Mouse (Mus musculus) thymus, adult 2 months (tissue): ENCODE measurements at regions not wholly inside any gene's neighbourhood (a gene's known extent, or its start where the extent isn't known, plus 50 kb on each side); places are given as distances from the start of the nearest gene placed in this dataset.
A peak's percentile ranks its signal among the peaks of the same experiment; 100 is the strongest.

ENCODE experiments used
- DNase-seq: peaks from one replicate; pipeline ENCODE4 v3.0.0; 2021
- H3K27ac ChIP-seq: fragments of 200-500 bp; 2 replicates; pipeline ENCODE4 v1.5.1; 2012; ENCODE audit warnings: low read length, control low read depth; ENCODE audit not compliant: control insufficient read depth, insufficient read depth
- H3K27me3 ChIP-seq: fragments of 200-500 bp; 2 replicates; pipeline ENCODE4 v1.6.1; 2012; ENCODE audit warnings: mild to moderate bottlenecking, low read length, moderate library complexity, mixed read lengths; ENCODE audit not compliant: control insufficient read depth, insufficient read depth
- H3K36me3 ChIP-seq: fragments of 200-500 bp; 2 replicates; pipeline ENCODE4 v1.6.1; 2012; ENCODE audit warnings: mild to moderate bottlenecking, low read length, moderate library complexity; ENCODE audit not compliant: control insufficient read depth, insufficient read depth
- H3K4me1 ChIP-seq: fragments of 200-500 bp; replicated peaks from 2 replicates; pipeline ENCODE4 v1.6.1; 2012; ENCODE audit warnings: low read length; ENCODE audit not compliant: control insufficient read depth, insufficient read depth
- H3K4me3 ChIP-seq: fragments of 200-500 bp; 2 replicates; pipeline ENCODE4 v1.5.1; 2012; ENCODE audit warnings: mild to moderate bottlenecking, low read length, control low read depth, moderate library complexity; ENCODE audit not compliant: control insufficient read depth, insufficient read depth
- CTCF ChIP-seq: fragments of 200-500 bp; IDR thresholded peaks from 2 replicates; pipeline ENCODE4 v1.5.1; 2012; ENCODE audit warnings: mild to moderate bottlenecking, control low read depth, low read length, moderate library complexity, borderline replicate concordance; ENCODE audit not compliant: control insufficient read depth, poor library complexity, insufficient read depth; ENCODE audit errors: extremely low read depth
- POLR2A ChIP-seq: fragments of 200-500 bp; IDR thresholded peaks from 2 replicates; pipeline ENCODE4 v1.6.1; 2012; ENCODE audit warnings: mild to moderate bottlenecking, low read length, control low read depth, moderate library complexity; ENCODE audit not compliant: control insufficient read depth, poor library complexity, insufficient read depth; ENCODE audit errors: extremely low read depth
- WGBS: fragments of 180-500 bp; shearing (Covaris S2); methylation state at CpG from one replicate; pipeline ENCODE4 v1.1.7; 2018; 5-methylcytosine and 5-hydroxymethylcytosine counted together

DNA sequence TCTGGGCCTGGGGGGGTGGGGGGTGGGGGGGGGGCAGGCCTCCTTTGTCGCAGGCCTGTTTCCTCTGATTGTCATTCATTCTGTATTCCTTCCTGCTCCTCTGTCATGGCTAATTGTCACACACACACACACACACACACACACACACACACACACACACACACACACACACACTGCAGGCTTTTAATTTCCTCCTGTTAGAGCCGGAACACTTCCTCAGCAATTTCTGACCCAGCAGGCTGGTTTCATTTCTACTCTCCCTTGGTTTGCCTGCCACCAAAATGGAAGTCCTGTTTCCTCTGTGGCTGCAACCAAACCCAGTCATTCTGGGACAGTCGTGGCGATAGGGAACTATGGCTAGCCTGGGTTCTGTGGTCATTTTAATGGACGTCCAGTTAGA is 61.8 kb upstream of the Arhgap29 start:
- DNase-seq, result no peak
- TF ChIP-seq CTCF (no peak), POLR2A (no peak)
- H3K36me3 ChIP-seq, result no peaks in the 10 kb centered on the region
- H3K4me3 ChIP-seq, result no peak overlapping the region
- H3K27ac ChIP-seq, result no peak overlapping the region
- WGBS, result 7% methylated on average over 5 of the region's 5 CpGs
- H3K27me3 ChIP-seq, result no peaks in the 10 kb centered on the region
- no peaks in the 10 kb centered on the region for H3K4me1 ChIP-seq

DNA sequence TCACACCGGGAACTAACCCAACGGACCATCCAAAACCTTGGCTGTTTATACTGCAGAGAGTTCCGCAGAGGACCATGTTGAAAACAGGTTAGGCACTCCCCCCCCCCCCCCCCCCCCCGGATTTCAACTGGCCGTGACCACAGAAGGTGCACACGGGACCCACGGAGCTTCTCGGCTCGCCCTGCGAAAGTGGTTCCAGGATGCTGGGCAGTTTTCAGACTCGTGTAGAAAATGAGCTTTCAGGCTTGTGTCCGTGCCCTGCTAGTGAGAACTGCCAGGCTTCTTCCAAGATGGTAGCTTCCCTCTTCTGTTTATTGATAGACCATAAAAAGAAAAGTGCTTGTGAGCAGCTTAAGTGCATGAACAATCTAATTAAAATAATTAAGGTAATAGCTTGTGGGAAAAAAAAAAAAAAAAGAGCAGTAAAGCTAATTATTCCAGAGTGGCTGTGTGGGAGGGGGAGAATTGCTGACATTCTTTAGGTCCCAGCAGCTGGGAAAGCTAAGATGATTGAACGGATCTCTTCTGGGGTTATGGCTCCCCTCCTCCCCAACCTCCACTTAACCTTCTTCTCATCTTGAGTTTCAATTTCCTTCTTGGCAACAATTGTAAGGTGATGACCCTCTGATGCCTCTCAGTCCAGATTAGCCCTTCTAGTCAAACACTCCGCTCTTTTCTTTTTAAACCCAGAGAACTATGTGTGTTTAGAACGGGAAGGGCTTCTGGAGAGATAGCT is 65.3 kb upstream of the Arhgap29 start:
- TF ChIP-seq POLR2A, result no peak
- TF ChIP-seq CTCF, result no peak
- 38% methylated on average over 15 of the region's 15 CpGs for WGBS
- H3K36me3 ChIP-seq, result no peaks in the 10 kb centered on the region
- no peaks in the 10 kb centered on the region for H3K27me3 ChIP-seq
- H3K4me3 ChIP-seq, result no peak overlapping the region
- H3K27ac ChIP-seq, result no peak overlapping the region
- no peak for DNase-seq
- H3K4me1 ChIP-seq, result no peaks in the 10 kb centered on the region

DNA sequence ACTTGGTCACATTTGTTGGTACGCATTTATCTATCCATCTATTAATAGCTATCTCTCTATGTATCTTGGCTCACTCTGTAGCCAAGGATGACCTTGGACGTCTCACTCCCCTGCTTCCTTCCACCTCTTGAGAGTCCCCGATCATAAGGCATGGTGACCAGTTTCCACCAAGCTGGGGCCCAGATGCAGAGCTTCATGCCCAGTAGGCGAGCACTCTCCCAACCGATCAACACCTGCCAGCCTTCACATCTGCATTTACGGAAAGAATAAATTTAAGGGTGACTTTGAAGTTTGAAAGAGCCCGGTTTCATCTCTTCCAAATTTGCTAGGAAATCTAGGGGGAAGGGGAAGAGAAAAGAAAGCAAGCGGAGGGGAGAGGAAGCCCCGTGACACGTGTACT is 66.0 kb upstream of the Arhgap29 start:
- Histone ChIP-seq H3K36me3 (no peaks in the 10 kb centered on the region), H3K4me3 (no peak overlapping the region), H3K4me1 (no peaks in the 10 kb centered on the region), H3K27ac (no peak overlapping the region), H3K27me3 (no peaks in the 10 kb centered on the region)
- DNase-seq, result no peak
- 62% methylated on average over 10 of the region's 10 CpGs for WGBS
- TF ChIP-seq CTCF (no peak), POLR2A (no peak)

DNA sequence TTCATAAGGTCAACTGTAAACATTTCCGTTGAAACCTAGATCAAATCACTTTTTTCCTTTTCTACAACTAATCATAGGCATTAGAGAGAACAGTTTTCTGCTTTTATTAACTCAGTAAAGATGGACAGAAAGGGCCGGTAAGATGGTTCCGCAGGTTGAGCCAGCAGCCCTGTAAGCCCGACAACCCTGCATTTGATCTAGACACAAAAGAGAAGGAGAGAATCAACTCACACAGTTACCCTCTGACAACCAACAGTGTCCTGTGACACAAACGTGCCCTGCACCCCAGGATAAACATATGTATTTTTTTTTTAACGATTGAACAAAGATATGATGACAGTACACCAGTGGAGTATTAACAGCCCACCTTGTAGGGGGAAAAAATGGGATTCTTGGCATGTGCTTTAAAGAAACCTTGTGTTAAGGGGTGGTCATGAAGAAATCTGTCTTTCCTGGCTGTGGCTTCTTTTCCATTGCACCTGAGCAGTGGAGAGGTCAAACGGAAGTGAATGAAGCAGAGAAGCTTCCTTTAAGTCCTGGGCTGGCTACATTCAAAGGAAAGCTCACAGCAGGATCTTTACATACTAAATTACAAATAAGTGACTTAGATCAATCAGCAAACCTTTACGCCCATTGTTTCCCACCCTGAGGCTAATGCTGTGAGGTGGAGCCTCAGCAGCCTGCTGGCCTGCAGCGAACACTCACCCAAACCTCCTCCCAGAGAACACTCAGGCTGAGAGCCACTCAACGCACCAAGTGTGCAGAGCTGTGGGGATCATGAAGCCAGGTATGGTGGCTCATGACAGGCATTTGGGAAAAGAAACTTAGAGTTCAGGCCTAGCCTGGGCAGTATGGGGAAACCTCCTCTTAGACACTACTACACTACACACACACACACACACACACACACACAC is 66.8 kb upstream of the Arhgap29 start:
- Histone ChIP-seq H3K27ac (no peak overlapping the region), H3K4me3 (no peak overlapping the region), H3K27me3 (no peaks in the 10 kb centered on the region), H3K36me3 (no peaks in the 10 kb centered on the region), H3K4me1 (no peaks in the 10 kb centered on the region)
- 41% methylated on average over 10 of the region's 10 CpGs for WGBS
- DNase-seq, result no peak
- TF ChIP-seq POLR2A (no peak), CTCF (no peak)

DNA sequence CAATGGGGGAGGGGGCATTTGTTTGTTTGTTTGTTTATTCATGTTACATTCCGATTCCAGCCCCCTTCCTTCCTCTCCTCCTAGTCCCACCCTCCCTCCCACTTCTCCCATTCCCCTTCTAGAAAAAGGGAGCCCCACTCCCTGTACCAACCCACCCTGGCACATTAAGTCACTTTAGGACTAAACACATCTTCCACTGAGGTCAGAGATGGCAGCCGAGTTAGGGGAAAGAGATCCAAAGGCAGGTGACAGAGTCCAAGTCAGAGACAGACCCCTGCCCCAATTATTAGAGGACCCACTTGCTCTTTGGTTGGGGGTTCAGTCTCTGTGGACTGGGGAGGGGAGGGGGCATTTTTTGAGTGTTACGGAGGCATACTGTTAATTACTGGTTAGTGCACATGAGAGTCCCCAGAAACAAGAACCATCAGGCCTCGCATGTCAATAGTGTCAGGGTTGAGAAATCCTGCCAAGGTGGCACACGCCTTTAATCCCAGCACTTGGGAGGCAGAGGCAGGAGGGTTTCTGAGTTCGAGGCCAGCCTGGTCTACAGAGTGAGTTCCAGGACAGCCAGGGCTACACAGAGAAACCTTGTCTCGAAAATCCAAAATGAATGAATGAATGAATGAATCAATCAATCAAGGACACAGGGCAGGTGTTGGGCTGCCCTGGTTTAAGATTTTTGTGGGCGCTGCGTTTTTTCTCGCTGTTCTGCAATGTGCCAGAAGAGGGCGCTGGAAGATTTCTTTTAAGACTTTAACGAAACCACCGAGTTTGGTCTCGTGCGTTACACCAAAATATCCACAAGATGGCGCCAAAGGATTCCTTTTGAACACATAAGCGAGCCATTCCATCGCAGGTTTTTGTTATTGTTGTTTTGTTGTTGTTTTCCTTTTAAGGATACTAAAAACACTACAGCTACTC is 67.8 kb upstream of the Arhgap29 start:
- H3K4me3 ChIP-seq, result no peak overlapping the region
- no peak for TF ChIP-seq POLR2A
- TF ChIP-seq CTCF, result peak; percentile 31; the same call in 1 of the 2 replicates
- H3K36me3 ChIP-seq, result no peaks in the 10 kb centered on the region
- H3K27me3 ChIP-seq, result no peaks in the 10 kb centered on the region
- H3K27ac ChIP-seq, result no peak overlapping the region
- DNase-seq, result peak; percentile 85
- no peaks in the 10 kb centered on the region for H3K4me1 ChIP-seq
- 22% methylated on average over 18 of the region's 18 CpGs for WGBS

DNA sequence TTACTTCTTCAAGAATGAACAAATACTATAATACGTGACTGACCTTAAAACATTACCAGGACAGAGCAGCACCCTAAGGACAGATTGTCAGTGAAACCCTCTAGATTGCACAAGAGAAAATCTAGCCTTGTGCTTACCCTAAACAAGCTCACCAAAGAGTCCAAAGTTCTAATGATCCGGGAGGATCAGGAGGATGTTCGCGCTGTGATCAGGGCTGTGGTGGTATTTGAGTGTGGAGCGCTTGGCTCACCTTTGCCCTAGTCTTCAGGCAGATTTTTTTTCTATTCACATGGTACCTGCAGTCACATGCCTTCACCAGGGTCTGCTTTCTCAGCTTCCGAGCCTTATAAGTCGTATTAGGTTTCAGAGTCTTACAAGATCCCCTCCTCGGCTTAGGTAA is 65.3 kb upstream of the Abcd3 start:
- TF ChIP-seq POLR2A, result no peak
- TF ChIP-seq CTCF, result no peak
- H3K4me1 ChIP-seq, result no peaks in the 10 kb centered on the region
- H3K27ac ChIP-seq, result no peak overlapping the region
- no peaks in the 10 kb centered on the region for H3K27me3 ChIP-seq
- 96% methylated on average over 8 of the region's 8 CpGs for WGBS
- no peak for DNase-seq
- no peaks in the 10 kb centered on the region for H3K36me3 ChIP-seq
- no peak overlapping the region for H3K4me3 ChIP-seq
